Mouse (Mus musculus) CD4-positive naive resting alpha-beta T cell, adult 76 days (primary cell): Measurements from ENCODE around the gene Col7a1. TPM values are rescaled to one million over a fixed set of nuclear protein-coding genes. Genes with fewer than 3 reads are reported as not detected.

Source experiments
- total RNA-seq: library from RNA; stranded (reverse); gene quantifications from one replicate; pipeline ENCODE4 v1.2.4, GENCODE M21; 2023

Col7a1 gene
- total RNA-seq: 5.4 TPM

GRCm38 (mm10) chr9:108953081-108953636 lies at the start of gene Col7a1:
Col7a1 (plus strand) TSS chr9:108953586.

GRCm38 (mm10) chr9:108914491-108914890 lies 38.9 kb upstream of the Col7a1 start, which contains the start of gene Tmem89:
Tmem89 (plus strand) TSS chr9:108914619.

GRCm38 (mm10) chr9:108936418-108937364 lies 16.7 kb upstream of the Col7a1 start, which contains the start of gene Uqcrc1:
Uqcrc1 (plus strand) TSS chr9:108936633.

GRCm38 (mm10) chr9:108985710-108986109 lies 32.3 kb downstream of the Col7a1 start, which contains the start of gene Ucn2:
Ucn2 (plus strand) TSS chr9:108986010.

GRCm38 (mm10) chr9:108991428-108992084 lies 38.2 kb downstream of the Col7a1 start, which contains the start of gene Pfkfb4:
Pfkfb4 (plus strand) TSS chr9:108991778.

Other genes starting within 250 kb of the Col7a1 start
- gene Ip6k2, start 169.8 kb upstream of the Col7a1 start, total RNA-seq: 82.4 TPM
- 14.3 TPM for gene Nckipsd, start 145.2 kb upstream of the Col7a1 start, total RNA-seq
- 0.26 TPM for gene Celsr3, start 127.3 kb upstream of the Col7a1 start, total RNA-seq
- 11.7 TPM for gene Slc26a6, start 100.3 kb upstream of the Col7a1 start, total RNA-seq
- not detected for gene Tmem89, start 39.0 kb upstream of the Col7a1 start, total RNA-seq
- 182 TPM for gene Uqcrc1, start 17.0 kb upstream of the Col7a1 start, total RNA-seq
- gene Ucn2, start 32.4 kb downstream of the Col7a1 start, total RNA-seq: not detected
- 13.6 TPM for gene Pfkfb4, start 38.2 kb downstream of the Col7a1 start, total RNA-seq
- gene Shisa5, start 85.0 kb downstream of the Col7a1 start, total RNA-seq: 2,542 TPM
- 17.6 TPM for gene Trex1, start 106.1 kb downstream of the Col7a1 start, total RNA-seq
- gene Atrip, start 120.5 kb downstream of the Col7a1 start, total RNA-seq: 30.3 TPM
- gene Ccdc51, start 128.9 kb downstream of the Col7a1 start, total RNA-seq: 5.5 TPM
- 299 TPM for gene Tma7, start 129.0 kb downstream of the Col7a1 start, total RNA-seq
- gene Plxnb1, start 141.8 kb downstream of the Col7a1 start, total RNA-seq: 2.9 TPM
- gene Fbxw21, start 208.5 kb downstream of the Col7a1 start, total RNA-seq: not detected
- not detected for gene Fbxw13, start 242.4 kb downstream of the Col7a1 start, total RNA-seq